Mouse (Mus musculus) testis, adult 2 months (tissue): Measurements from ENCODE around the gene Gja5. TPM values are rescaled to one million over a fixed set of nuclear protein-coding genes. Genes with fewer than 3 reads are reported as not detected.

Experiments
- H3K27ac ChIP-seq: fragments of 200-500 bp; 2 replicates; pipeline ENCODE4 v1.5.1; 2012; ENCODE audit warnings: low read depth, low read length; ENCODE audit not compliant: control insufficient read depth, insufficient read depth
- H3K27me3 ChIP-seq: fragments of 200-500 bp; 2 replicates; pipeline ENCODE4 v1.6.1; 2012; ENCODE audit warnings: mild to moderate bottlenecking, low read length, moderate library complexity; ENCODE audit not compliant: control insufficient read depth, insufficient read depth
- H3K36me3 ChIP-seq: fragments of 200-500 bp; 2 replicates; pipeline ENCODE4 v1.6.1; 2012; ENCODE audit warnings: mild to moderate bottlenecking, low read length; ENCODE audit not compliant: control insufficient read depth, insufficient read depth
- H3K4me1 ChIP-seq: fragments of 200-500 bp; 2 replicates; pipeline ENCODE4 v1.6.1; 2012; ENCODE audit warnings: low read length; ENCODE audit not compliant: control insufficient read depth, insufficient read depth
- H3K4me3 ChIP-seq: fragments of 200-500 bp; 2 replicates; pipeline ENCODE4 v1.5.1; 2012; ENCODE audit warnings: low read depth, mild to moderate bottlenecking, low read length, moderate library complexity, mixed read lengths; ENCODE audit not compliant: control insufficient read depth
- CTCF ChIP-seq: fragments of 200-500 bp; IDR thresholded peaks from 2 replicates; pipeline ENCODE4 v1.5.1; 2012; ENCODE audit warnings: low read depth, mild to moderate bottlenecking, inconsistent platforms, low read length, moderate library complexity; ENCODE audit not compliant: control insufficient read depth, insufficient read depth, insufficient replicate concordance
- POLR2A ChIP-seq: fragments of 200-500 bp; IDR thresholded peaks from 2 replicates; pipeline ENCODE4 v1.6.1; 2012; ENCODE audit warnings: low read depth, mild to moderate bottlenecking, inconsistent platforms, low read length, moderate library complexity; ENCODE audit not compliant: control insufficient read depth
- polyA plus RNA-seq: library from polyadenylated mRNA; depleted of rRNA; stranded (reverse); fragments of >200 nt; gene quantifications from 2 replicates; pipeline ENCODE4 v1.2.3, GENCODE M21; 2012

Gja5 gene
- polyA plus RNA-seq, 1 experiment: 0.26 TPM

DNA sequence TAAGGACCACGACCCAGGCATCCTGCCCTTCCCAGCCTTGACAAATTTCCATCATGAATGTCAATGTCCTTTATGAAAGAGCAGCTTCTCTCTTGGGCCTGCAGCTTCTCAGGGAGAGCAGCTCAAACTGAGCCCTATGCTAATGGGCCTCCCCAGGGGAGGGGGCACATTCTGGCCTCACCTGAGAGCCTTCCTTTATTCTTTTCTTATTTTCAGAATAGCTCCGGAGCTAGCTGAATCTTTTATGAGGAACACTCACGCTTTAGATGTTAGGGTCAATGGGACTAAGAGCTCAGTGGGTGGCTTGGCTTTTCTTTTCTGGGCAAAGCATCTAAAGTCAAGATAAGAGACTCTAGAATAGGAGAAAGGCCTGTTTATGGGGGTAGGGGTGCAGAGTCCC lies 88.0 kb downstream of the Gja5 start:
- Histone ChIP-seq H3K27ac (no peak overlapping the region), H3K27me3 (no peaks in the 10 kb centered on the region), H3K4me3 (no peak overlapping the region), H3K36me3 (no peaks in the 10 kb centered on the region), H3K4me1 (no peaks in the 10 kb centered on the region)
- no peak for TF ChIP-seq POLR2A
- TF ChIP-seq CTCF: no peak

DNA sequence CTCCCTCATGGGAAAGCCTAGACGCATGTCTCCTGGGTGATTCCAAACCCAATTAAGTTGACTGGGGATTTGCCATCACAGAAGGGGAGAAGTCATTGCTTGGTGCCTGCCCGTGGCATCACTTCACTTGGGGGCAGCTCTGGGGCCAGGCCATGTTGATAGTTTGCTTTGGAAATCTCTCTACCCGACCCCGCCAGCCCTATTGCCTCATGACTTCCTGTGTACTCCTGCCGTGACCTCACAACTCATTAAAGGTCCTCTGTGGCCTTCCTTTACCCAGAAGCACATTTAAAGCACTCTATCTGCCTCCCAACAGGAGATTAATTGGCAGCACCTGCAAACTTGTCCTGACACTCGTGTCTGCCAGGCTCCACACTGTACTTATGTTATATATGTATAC lies 93.3 kb downstream of the Gja5 start:
- H3K36me3 ChIP-seq: no peaks in the 10 kb centered on the region
- H3K27me3 ChIP-seq: no peaks in the 10 kb centered on the region
- TF ChIP-seq CTCF: no peak
- no peak for TF ChIP-seq POLR2A
- no peaks in the 10 kb centered on the region for H3K4me1 ChIP-seq
- H3K27ac ChIP-seq: no peak overlapping the region
- H3K4me3 ChIP-seq: no peak overlapping the region

DNA sequence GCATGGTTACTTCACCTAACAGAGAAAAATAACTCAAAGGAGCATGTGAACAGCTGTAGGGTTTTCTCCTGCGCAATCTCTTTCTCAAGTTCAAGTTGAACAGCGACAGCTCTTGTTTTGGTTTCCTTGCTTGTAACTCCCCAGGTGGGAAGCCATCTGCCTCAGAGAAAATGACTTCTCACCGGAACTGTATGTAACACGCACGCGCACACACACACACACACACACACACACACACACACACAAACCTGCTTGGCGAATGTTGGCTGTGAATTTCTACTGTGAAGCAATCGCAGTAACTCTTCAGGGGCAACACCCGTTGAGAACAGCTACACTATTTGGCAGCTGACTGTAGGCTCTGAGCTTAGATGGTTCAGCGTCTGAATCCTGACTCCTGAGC lies 98.6 kb downstream of the Gja5 start:
- TF ChIP-seq POLR2A: no peak
- TF ChIP-seq CTCF: no peak
- H3K27ac ChIP-seq: no peak overlapping the region
- H3K27me3 ChIP-seq: no peaks in the 10 kb centered on the region
- H3K4me3 ChIP-seq: no peak overlapping the region
- H3K36me3 ChIP-seq: no peaks in the 10 kb centered on the region
- no peaks in the 10 kb centered on the region for H3K4me1 ChIP-seq

DNA sequence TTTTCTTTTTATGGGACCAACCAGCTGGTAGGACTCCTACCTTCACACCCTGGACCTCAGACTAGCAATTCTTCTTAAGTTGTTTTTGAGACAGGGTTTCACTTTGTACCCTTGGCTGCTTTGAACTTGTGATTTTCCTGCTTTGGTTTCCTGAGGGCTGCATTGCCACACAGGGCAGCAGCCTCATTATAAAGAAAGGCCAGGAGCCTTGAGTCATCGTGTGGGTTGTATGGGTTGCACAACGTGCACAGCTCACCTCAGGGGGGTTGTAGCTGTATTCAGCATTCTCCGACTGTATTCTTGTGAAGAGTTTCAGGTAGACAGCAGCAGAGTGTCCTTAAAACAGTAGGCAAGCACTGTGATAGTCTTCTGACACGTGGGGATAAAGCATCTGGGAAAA lies 100.0 kb downstream of the Gja5 start:
- no peak overlapping the region for H3K27ac ChIP-seq
- H3K27me3 ChIP-seq: no peaks in the 10 kb centered on the region
- H3K36me3 ChIP-seq: no peaks in the 10 kb centered on the region
- no peaks in the 10 kb centered on the region for H3K4me1 ChIP-seq
- no peak overlapping the region for H3K4me3 ChIP-seq
- no peak for TF ChIP-seq POLR2A
- no peak for TF ChIP-seq CTCF

DNA sequence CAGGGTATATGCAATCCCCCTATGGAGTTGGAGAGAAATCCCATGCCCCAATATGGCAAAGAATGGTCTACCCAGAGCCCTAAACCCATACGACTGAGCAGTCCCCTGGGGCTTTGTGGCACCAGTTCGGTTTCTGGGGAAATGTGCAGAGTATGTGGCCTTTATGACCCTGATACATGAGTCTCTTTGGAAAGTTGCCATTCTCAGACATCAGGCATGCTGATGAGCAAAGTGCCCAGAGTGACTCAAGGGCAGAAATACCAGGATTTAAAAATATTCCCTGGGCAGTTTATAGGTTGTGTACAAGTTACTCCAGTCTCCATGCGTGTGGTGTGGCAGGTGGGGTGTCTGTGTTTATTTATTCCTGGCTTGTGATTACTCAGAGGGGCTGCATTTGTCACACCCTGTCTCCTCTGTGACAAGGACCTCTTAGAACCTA lies 102.5 kb downstream of the Gja5 start:
- Histone ChIP-seq H3K27ac (no peak overlapping the region), H3K27me3 (no peaks in the 10 kb centered on the region), H3K36me3 (no peaks in the 10 kb centered on the region), H3K4me1 (no peaks in the 10 kb centered on the region), H3K4me3 (no peak overlapping the region)
- TF ChIP-seq CTCF (no peak), POLR2A (no peak)

DNA sequence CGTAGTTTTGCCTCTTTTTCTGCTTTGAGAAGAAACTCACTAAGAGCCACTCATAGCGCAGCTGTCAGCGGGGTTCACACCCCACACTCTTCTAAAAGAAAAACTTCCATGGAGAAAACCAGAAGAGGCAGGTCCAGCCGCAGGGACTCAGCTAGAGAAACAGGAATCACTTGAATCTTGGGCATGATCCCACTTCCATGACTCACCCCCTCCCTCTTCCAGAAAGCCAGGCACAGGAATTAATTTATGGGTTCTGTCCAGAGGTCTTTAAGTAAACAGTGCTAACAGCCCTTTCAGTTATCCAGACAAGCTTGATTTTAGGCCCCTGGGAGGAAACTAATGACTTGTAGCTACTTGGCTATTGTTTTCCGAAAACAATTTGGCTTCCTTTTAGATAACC lies 120.7 kb downstream of the Gja5 start:
- no peaks in the 10 kb centered on the region for H3K4me1 ChIP-seq
- TF ChIP-seq POLR2A (no peak), CTCF (no peak)
- H3K27ac ChIP-seq: no peak overlapping the region
- H3K36me3 ChIP-seq: no peaks in the 10 kb centered on the region
- no peak overlapping the region for H3K4me3 ChIP-seq
- no peaks in the 10 kb centered on the region for H3K27me3 ChIP-seq

DNA sequence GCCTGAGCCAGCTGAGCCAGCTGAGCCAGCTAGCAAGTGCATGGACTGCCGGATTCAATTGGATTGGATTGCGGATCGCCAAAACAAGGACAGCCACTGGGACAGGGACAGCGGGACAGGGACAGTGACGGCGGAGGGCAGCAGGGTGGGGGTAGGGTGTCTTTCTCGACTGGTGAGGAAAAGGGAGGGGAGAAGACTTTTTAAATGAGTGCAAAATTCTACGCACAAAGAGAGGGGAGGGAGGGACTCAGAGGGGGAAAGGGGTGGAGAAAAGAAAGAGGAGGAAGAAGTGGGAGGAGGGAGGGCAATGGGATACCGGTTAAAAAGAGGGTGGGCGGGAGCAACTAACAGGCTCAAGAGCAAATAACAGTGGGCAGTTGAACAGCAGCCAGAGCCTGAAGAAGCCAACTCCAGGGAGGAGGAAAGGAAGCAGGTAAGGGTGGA lies 127.6 kb downstream of the Gja5 start:
- Histone ChIP-seq H3K36me3 (no peaks in the 10 kb centered on the region), H3K27me3 (no peaks in the 10 kb centered on the region), H3K4me1 (no peaks in the 10 kb centered on the region), H3K27ac (no peak overlapping the region), H3K4me3 (no peak overlapping the region)
- TF ChIP-seq POLR2A: no peak
- TF ChIP-seq CTCF: no peak

DNA sequence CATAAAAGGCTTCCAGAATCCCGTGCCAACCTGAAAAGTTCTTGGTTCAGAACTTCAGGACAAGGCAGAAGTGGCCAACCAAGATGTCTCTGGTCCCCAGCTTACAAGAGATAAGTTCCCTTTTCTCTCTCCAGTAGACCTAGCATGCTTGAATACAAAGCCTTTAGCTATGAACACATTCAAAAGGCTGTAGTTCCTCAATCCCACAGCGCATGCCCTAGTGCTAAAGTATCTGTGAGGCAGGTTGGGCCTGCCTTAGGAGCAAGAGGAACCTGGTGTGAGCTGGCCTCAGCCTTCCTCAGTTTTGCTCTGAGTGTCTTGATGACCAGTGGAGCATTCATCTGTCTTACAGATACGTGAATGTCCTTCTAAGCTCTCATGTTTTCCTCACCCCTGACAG lies 131.1 kb downstream of the Gja5 start:
- no peak overlapping the region for H3K4me3 ChIP-seq
- no peaks in the 10 kb centered on the region for H3K27me3 ChIP-seq
- TF ChIP-seq CTCF: no peak
- no peak for TF ChIP-seq POLR2A
- H3K36me3 ChIP-seq: no peaks in the 10 kb centered on the region
- no peaks in the 10 kb centered on the region for H3K4me1 ChIP-seq
- no peak overlapping the region for H3K27ac ChIP-seq
